22 mouse cellular contexts compared by ENCODE assay signal in genomic region chr12:29179405-29179804, GRCm38 (mm10).
DNase-seq lines count a peak whose midpoint lies in the region; ATAC-seq and TF ChIP-seq lines count a peak whose summit lies in the region.
"Had no signal": no experiment of that assay in that cellular context is flagged by ENCODE, and none has a peak within 500 bp of the region (broad histone marks: within the 10 kb centered on the region; RNA-seq: fewer than 3 reads in every experiment).

No protein-coding gene starts in this region.

- WGBS in forebrain, embryonic 13.5 days, result 0% methylated on average over 2 of the region's 2 CpGs
- 15% methylated on average over 2 of the region's 2 CpGs for WGBS in forebrain, embryonic 16.5 days
- 17% methylated on average over 2 of the region's 2 CpGs for WGBS in midbrain, embryonic 14.5 days
- WGBS in thymus, adult 2 months, result 87% methylated on average over 2 of the region's 2 CpGs

- ATAC-seq in forebrain, embryonic 13.5 days, result peak; percentile 40; the same call in 1 of the 2 replicates
- ATAC-seq in forebrain, embryonic 16.5 days, result no peak
- ATAC-seq in midbrain, embryonic 14.5 days (ENCODE audit: low FRiP score, low TSS enrichment), result no peak
- ATAC-seq: liver, embryonic 12.5 days had no signal

- H3K4me2 ChIP-seq in forebrain, embryonic 13.5 days, result no peak overlapping the region
- H3K4me2 ChIP-seq in forebrain, embryonic 16.5 days (ENCODE audit: low read length), result no peak overlapping the region
- H3K4me2 ChIP-seq in midbrain, embryonic 14.5 days (ENCODE audit: low read length), result no peak overlapping the region
- H3K4me2 ChIP-seq: embryonic facial prominence, embryonic 15.5 days; liver, embryonic 12.5 days; neural tube, embryonic 13.5 days had no signal

- no peaks in the 10 kb centered on the region for H3K27me3 ChIP-seq in forebrain, embryonic 13.5 days
- H3K27me3 ChIP-seq in forebrain, embryonic 16.5 days (replicated peaks; ENCODE audit: control insufficient read depth, insufficient read depth, low read length), result no peaks in the 10 kb centered on the region
- no peaks in the 10 kb centered on the region for H3K27me3 ChIP-seq in midbrain, embryonic 14.5 days (ENCODE audit: control insufficient read depth, insufficient read depth, low read length)
- no peaks in the 10 kb centered on the region for H3K27me3 ChIP-seq in thymus, adult 2 months (ENCODE audit: control insufficient read depth, insufficient read depth, low read length)
- H3K27me3 ChIP-seq: CH12.LX; embryonic facial prominence, embryonic 15.5 days; liver, embryonic 12.5 days; megakaryocyte, embryonic 14.5 days; neural tube, embryonic 13.5 days had no signal

- H3K36me3 ChIP-seq in forebrain, embryonic 13.5 days (ENCODE audit: poor library complexity, severe bottlenecking), result no peaks in the 10 kb centered on the region
- H3K36me3 ChIP-seq in forebrain, embryonic 16.5 days (ENCODE audit: control insufficient read depth, insufficient read depth), result no peaks in the 10 kb centered on the region
- H3K36me3 ChIP-seq in midbrain, embryonic 14.5 days (ENCODE audit: control insufficient read depth, insufficient read depth, low read length), result no peaks in the 10 kb centered on the region
- no peaks in the 10 kb centered on the region for H3K36me3 ChIP-seq in thymus, adult 2 months (ENCODE audit: control insufficient read depth, insufficient read depth, low read length)
- H3K36me3 ChIP-seq: embryonic facial prominence, embryonic 15.5 days; heart, embryonic 10.5 days; liver, embryonic 12.5 days; neural tube, embryonic 13.5 days had no signal

- no peak for TF ChIP-seq CTCF in thymus, adult 2 months (IDR thresholded peaks at IDR 0.05; ENCODE audit: borderline replicate concordance, control insufficient read depth, extremely low read depth, insufficient read depth, low read length, poor library complexity)

- H3K27ac ChIP-seq in forebrain, embryonic 13.5 days, result 0 out of 2 replicates have a peak overlapping the region, but pooled peaks have one; percentile 6
- no peak overlapping the region for H3K27ac ChIP-seq in forebrain, embryonic 16.5 days (ENCODE audit: low read length)
- H3K27ac ChIP-seq in midbrain, embryonic 14.5 days (replicated peaks; ENCODE audit: low read depth, low read length), result no peak overlapping the region
- no peak overlapping the region for H3K27ac ChIP-seq in thymus, adult 2 months (ENCODE audit: control insufficient read depth, insufficient read depth, low read length)
- H3K27ac ChIP-seq: embryonic facial prominence, embryonic 15.5 days; heart, embryonic 10.5 days; liver, embryonic 12.5 days; neural tube, embryonic 13.5 days had no signal

- H3K4me1 ChIP-seq in forebrain, embryonic 13.5 days, result peaks cover 27% of the 10 kb centered on the region
- peaks cover 9% of the 10 kb centered on the region for H3K4me1 ChIP-seq in forebrain, embryonic 16.5 days (replicated peaks; ENCODE audit: control insufficient read depth, insufficient read depth, low read length)
- H3K4me1 ChIP-seq in midbrain, embryonic 14.5 days (ENCODE audit: control insufficient read depth, insufficient read depth, low read length), result peaks cover 6% of the 10 kb centered on the region
- H3K4me1 ChIP-seq in thymus, adult 2 months (replicated peaks; ENCODE audit: control insufficient read depth, insufficient read depth, low read length), result no peaks in the 10 kb centered on the region
- H3K4me1 ChIP-seq: embryonic facial prominence, embryonic 15.5 days; liver, embryonic 12.5 days; megakaryocyte, embryonic 14.5 days had no signal

- DNase-seq in Muller cell, postnatal 12 days (ENCODE audit: inconsistent ontology term), result peak; percentile 65
- DNase-seq in embryo, embryonic 10 days (ENCODE audit: low spot score), result peak; percentile 42
- peak; percentile 66 for DNase-seq in midbrain, embryonic 14.5 days
- DNase-seq in kidney, adult 18-20 months, result no peak
- no peak for DNase-seq in thymus, adult 2 months
- DNase-seq: adrenal gland, adult 2 months; cerebellum, adult 8-10 months; gastrocnemius, postnatal 36 days; heart, postnatal 10 days; kidney, adult 8-10 months; kidney, postnatal 36 days; layer of hippocampus, adult 9-11 months; lung, adult 2 months; thymus, postnatal 4 days had no signal

- no peak overlapping the region for H3K4me3 ChIP-seq in forebrain, embryonic 13.5 days
- no peak overlapping the region for H3K4me3 ChIP-seq in forebrain, embryonic 16.5 days (replicated peaks; ENCODE audit: low read length)
- no peak overlapping the region for H3K4me3 ChIP-seq in midbrain, embryonic 14.5 days (replicated peaks; ENCODE audit: low read depth, low read length)
- H3K4me3 ChIP-seq in thymus, adult 2 months (ENCODE audit: control insufficient read depth, insufficient read depth, low read length), result no peak overlapping the region
- H3K4me3 ChIP-seq: embryonic facial prominence, embryonic 15.5 days; heart, embryonic 10.5 days; liver, embryonic 12.5 days; megakaryocyte, embryonic 14.5 days; neural tube, embryonic 13.5 days had no signal

- H3K9me3 ChIP-seq in forebrain, embryonic 13.5 days (replicated peaks), result no peaks in the 10 kb centered on the region
- H3K9me3 ChIP-seq in forebrain, embryonic 16.5 days (ENCODE audit: control insufficient read depth, low read length), result no peaks in the 10 kb centered on the region
- H3K9me3 ChIP-seq in midbrain, embryonic 14.5 days (ENCODE audit: control insufficient read depth, low read length), result no peaks in the 10 kb centered on the region
- H3K9me3 ChIP-seq: embryonic facial prominence, embryonic 15.5 days; heart, embryonic 10.5 days; liver, embryonic 12.5 days; neural tube, embryonic 13.5 days had no signal

- no peak overlapping the region for H3K9ac ChIP-seq in forebrain, embryonic 13.5 days
- no peak overlapping the region for H3K9ac ChIP-seq in forebrain, embryonic 16.5 days (replicated peaks; ENCODE audit: low read depth, low read length)
- H3K9ac ChIP-seq in midbrain, embryonic 14.5 days (replicated peaks; ENCODE audit: low read length), result no peak overlapping the region
- H3K9ac ChIP-seq: embryonic facial prominence, embryonic 15.5 days; liver, embryonic 12.5 days; neural tube, embryonic 13.5 days had no signal

- TF ChIP-seq POLR2A in thymus, adult 2 months (IDR thresholded peaks at IDR 0.05; ENCODE audit: control insufficient read depth, extremely low read depth, insufficient read depth, low read length, poor library complexity), result no peak

Comparison
In these comparisons a context has a peak if more than half of its experiments do, and no peak if none do; other contexts are left out.
1. DNase-seq: peak in Muller cell, postnatal 12 days (single experiment), embryo, embryonic 10 days (single experiment) and midbrain, embryonic 14.5 days (single experiment); none in kidney, adult 18-20 months (single experiment) and thymus, adult 2 months (single experiment).